Mouse (Mus musculus) bone marrow, adult 2 months (tissue): Measurements from ENCODE around the gene Hs2st1. TPM values are rescaled to one million over a fixed set of nuclear protein-coding genes. Genes with fewer than 3 reads are reported as not detected.

Experiments
- H3K27ac ChIP-seq: fragments of 200-500 bp; 2 replicates; pipeline ENCODE4 v1.5.1; 2012; ENCODE audit warnings: low read depth, mild to moderate bottlenecking, control low read depth, inconsistent platforms, low read length; ENCODE audit not compliant: control insufficient read depth, poor library complexity, insufficient read depth
- H3K4me1 ChIP-seq: fragments of 200-500 bp; 2 replicates; pipeline ENCODE4 v1.6.1; 2011; ENCODE audit warnings: low read length; ENCODE audit not compliant: control insufficient read depth, insufficient read depth
- H3K4me3 ChIP-seq: fragments of 200-500 bp; replicated peaks from 2 replicates; pipeline ENCODE3; 2011; ENCODE audit warnings: mild to moderate bottlenecking, low read depth, low read length, control low read depth; ENCODE audit not compliant: control insufficient read depth
- CTCF ChIP-seq: fragments of 200-500 bp; IDR thresholded peaks from 2 replicates; pipeline ENCODE4 v1.5.1; 2011; ENCODE audit warnings: low read length, control low read depth; ENCODE audit not compliant: control insufficient read depth, insufficient read depth
- POLR2A ChIP-seq: fragments of 200-500 bp; IDR thresholded peaks from 2 replicates; pipeline ENCODE4 v1.6.1; 2011; ENCODE audit warnings: low read depth, mild to moderate bottlenecking, control low read depth, low read length, borderline replicate concordance; ENCODE audit not compliant: control insufficient read depth
- WGBS: fragments of 180-500 bp; shearing (Covaris S2); methylation state at CpG from one replicate; pipeline ENCODE4 v1.1.7; 2018; 5-methylcytosine and 5-hydroxymethylcytosine counted together
- polyA plus RNA-seq: library from polyadenylated mRNA; stranded (reverse); fragments of >200 nt; gene quantifications from 2 replicates; pipeline ENCODE4 v1.2.4, GENCODE M21; 2011; ENCODE audit warnings: low replicate concordance; ENCODE audit not compliant: missing spikeins, insufficient read depth, insufficient read length

Gene Hs2st1
- polyA plus RNA-seq, 1 experiment: 5.2 TPM

DNA sequence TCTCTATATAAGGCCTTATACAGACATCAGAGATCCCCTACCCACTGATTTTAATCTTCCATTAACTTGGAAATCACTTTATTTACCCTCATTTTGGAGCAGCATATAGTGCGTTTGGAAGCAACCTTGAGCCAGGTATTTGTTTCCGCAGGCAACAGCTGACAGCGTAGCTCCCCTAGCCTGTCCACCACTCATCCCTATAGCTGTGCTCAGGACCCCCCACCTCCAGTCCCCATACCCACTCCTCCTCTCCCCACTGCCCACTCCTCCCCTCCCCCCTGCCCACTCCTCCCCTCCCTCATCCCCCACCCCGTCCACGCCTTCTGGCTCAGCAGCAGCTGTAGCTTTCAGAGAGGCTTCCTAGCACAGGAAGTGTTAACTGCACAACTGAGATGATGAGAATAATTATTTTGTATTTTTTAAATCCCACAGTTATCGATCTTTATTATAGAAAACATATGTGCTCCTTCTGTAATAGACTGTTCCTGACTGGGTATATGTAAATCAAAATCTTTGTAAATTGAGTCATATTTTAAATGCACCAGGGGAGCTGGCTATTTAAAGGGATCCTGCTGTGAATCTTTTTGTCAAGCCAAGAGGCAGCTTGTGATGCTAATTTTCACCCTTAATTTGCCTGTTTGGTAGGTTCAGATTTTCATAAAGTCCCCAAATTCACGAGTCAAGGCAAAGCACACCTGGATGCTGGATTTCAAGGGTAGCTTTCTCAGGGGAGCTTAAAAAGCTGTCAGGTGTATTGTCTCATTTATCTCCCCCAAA lies 148.4 kb downstream of the Hs2st1 start:
- Histone ChIP-seq H3K4me3 (no peak overlapping the region), H3K4me1 (no peaks in the 10 kb centered on the region), H3K27ac (no peak overlapping the region)
- WGBS: 68% methylated on average over 7 of the region's 7 CpGs
- no peak for TF ChIP-seq CTCF
- TF ChIP-seq POLR2A: no peak

DNA sequence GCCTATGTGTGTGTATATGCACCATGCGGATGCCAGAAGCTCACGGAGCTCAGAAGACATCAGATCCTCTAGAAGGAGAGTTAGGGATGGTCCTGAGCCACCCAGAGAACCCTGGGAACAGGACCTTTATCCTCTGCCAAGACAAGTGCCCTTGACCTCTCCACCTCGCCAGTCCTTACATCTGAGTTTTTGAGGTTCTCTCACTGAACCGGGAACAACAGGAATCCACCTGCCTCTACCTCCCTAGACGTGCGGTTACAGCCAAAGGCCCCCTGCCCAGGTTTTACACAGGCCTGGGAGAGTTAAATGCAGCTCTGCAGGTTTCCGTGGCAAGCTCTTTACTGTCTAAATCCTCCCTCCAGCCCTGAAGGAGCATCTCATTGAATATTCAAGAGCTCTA lies 156.2 kb downstream of the Hs2st1 start:
- 84% methylated on average over 7 of the region's 7 CpGs for WGBS
- Histone ChIP-seq H3K4me3 (no peak overlapping the region), H3K4me1 (peaks cover 1% of the 10 kb centered on the region; the same call in 1 of the 2 replicates), H3K27ac (no peak overlapping the region)
- TF ChIP-seq CTCF: no peak
- no peak for TF ChIP-seq POLR2A

- H3K4me1 ChIP-seq: peaks cover 1% of the 10 kb centered on the region; the same call in 1 of the 2 replicates
- H3K4me3 ChIP-seq: no peak overlapping the region
- TF ChIP-seq POLR2A (no peak), CTCF (no peak)
- H3K27ac ChIP-seq: no peak overlapping the region
- WGBS: 14% methylated on average over 10 of the region's 10 CpGs
Measured at GRCm38 (mm10) chr3:144412538-144413272, 157.3 kb downstream of the Hs2st1 start.

DNA sequence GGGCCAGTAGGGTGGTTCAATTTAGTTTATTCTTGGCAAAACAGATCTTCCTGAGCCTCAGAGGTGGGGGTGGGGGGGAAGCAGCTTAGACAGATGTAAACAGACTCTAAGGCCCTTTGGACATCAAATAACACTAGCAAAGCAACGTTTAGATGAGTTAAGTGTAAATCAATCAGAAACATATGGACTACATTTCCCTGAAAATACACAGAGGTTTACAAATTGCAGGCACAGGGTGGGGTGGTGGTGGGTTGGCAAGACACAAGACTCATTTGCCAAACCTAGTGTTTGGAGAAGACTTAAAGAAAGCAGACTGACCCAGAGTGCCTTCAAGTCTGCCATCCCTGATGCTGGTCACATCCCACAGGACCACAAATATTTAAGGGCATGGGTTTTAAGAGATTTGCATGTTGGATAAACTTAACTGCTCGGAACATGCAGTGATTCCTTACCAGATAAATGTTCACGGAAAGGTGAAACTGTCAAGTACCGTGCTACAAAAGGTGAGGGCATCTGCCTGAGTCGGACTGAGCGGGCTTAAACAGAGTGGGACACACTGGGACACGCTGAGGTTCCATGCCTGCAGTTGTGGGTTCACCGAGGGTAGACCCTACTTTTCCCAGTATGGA lies 158.2 kb downstream of the Hs2st1 start:
- Histone ChIP-seq H3K4me1 (peaks cover 1% of the 10 kb centered on the region; the same call in 1 of the 2 replicates), H3K4me3 (no peak overlapping the region), H3K27ac (no peak overlapping the region)
- whole genome bisulfite sequencing: 60% methylated on average over 8 of the region's 8 CpGs
- TF ChIP-seq POLR2A: no peak
- no peak for TF ChIP-seq CTCF

DNA sequence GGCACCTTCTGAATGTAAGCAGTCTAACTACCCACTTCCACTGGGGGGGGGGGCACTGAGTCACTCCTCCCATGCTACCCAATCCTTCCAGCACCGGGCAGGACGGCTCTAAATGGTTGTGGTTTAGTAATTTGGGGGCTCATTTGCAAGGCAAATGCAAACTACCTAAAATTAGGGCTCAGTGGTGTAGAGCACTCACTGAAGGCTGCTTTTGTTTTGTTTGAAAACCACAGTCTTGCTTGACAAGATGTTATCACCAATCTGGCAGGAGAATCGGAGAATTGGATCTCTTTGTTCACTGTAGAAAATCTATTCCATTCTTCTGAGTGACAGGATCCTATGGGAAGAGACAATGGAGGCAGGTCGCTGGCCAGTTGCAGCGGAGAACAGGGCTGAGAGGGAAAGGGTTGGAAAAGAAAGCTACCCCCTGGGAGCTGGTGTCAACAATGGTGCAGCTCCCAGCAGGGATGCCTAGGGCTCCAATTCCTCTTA lies 158.9 kb downstream of the Hs2st1 start:
- no peak overlapping the region for H3K4me3 ChIP-seq
- WGBS: 33% methylated on average over 5 of the region's 5 CpGs
- no peak overlapping the region for H3K27ac ChIP-seq
- peaks cover 1% of the 10 kb centered on the region; the same call in 1 of the 2 replicates for H3K4me1 ChIP-seq
- TF ChIP-seq POLR2A (no peak), CTCF (no peak)

GRCm38 (mm10) chr3:144408953-144409352 lies 161.0 kb downstream of the Hs2st1 start:
- no peak overlapping the region for H3K27ac ChIP-seq
- WGBS: 93% methylated on average over 1 of the region's 1 CpGs
- no peak for TF ChIP-seq CTCF
- no peak overlapping the region for H3K4me3 ChIP-seq
- H3K4me1 ChIP-seq: peaks cover 1% of the 10 kb centered on the region; the same call in 1 of the 2 replicates

- no peak for TF ChIP-seq POLR2A
- no peak for TF ChIP-seq CTCF
- Histone ChIP-seq H3K4me3 (no peak overlapping the region), H3K27ac (no peak overlapping the region), H3K4me1 (no peaks in the 10 kb centered on the region; the same call in 1 of the 2 replicates)
- whole genome bisulfite sequencing: 80% methylated on average over 11 of the region's 11 CpGs
Measured at GRCm38 (mm10) chr3:144405331-144405730, 164.7 kb downstream of the Hs2st1 start.

- WGBS: 16% methylated on average over 5 of the region's 5 CpGs
- TF ChIP-seq CTCF: no peak
- TF ChIP-seq POLR2A: no peak
- Histone ChIP-seq H3K4me3 (no peak overlapping the region), H3K4me1 (no peaks in the 10 kb centered on the region; the same call in 1 of the 2 replicates), H3K27ac (0 out of 2 replicates have a peak overlapping the region, but pooled peaks have one; percentile 12)
Measured at GRCm38 (mm10) chr3:144401292-144401691, 168.7 kb downstream of the Hs2st1 start.
